Mouse (Mus musculus) limb, embryonic 12.5 days (tissue): ENCODE data around the gene Abcb11. TPM values are rescaled to one million over a fixed set of nuclear protein-coding genes. Genes with fewer than 3 reads are reported as not detected.
"Not testable (repeated sequence)": the region's sequence is repeated elsewhere in the genome, so short reads cannot be mapped to it uniquely, and the experiment has no call there.

Experiments
- ATAC-seq: fragments of 200-750 bp; cut with Nextera tagmentation; 2 replicates; pipeline ENCODE4 v1.8.0; 2017; ENCODE audit warnings: low read depth, moderate TSS enrichment; ENCODE audit not compliant: insufficient number of reproducible peaks, insufficient read depth, low FRiP score, low TSS enrichment
- H3K27ac ChIP-seq: fragments of 300-500 bp; sonication (generic); 2 replicates; pipeline ENCODE4 v1.5.1; 2016; ENCODE audit warnings: mild to moderate bottlenecking, moderate library complexity
- H3K27me3 ChIP-seq: fragments of 300-500 bp; sonication (generic); 2 replicates; pipeline ENCODE4 v1.6.1; 2016; ENCODE audit warnings: mild to moderate bottlenecking, moderate library complexity
- H3K36me3 ChIP-seq: fragments of 300-500 bp; sonication (generic); 2 replicates; pipeline ENCODE4 v1.6.1; 2016; ENCODE audit warnings: mild to moderate bottlenecking, moderate library complexity
- H3K4me1 ChIP-seq: fragments of 300-500 bp; sonication (generic); replicated peaks from 2 replicates; pipeline ENCODE4 v1.6.1; 2016
- H3K4me2 ChIP-seq: fragments of 300-500 bp; sonication (generic); 2 replicates; pipeline ENCODE4 v1.6.1; 2016; ENCODE audit warnings: mild to moderate bottlenecking, moderate library complexity
- H3K4me3 ChIP-seq: fragments of 300-500 bp; sonication (generic); replicated peaks from 2 replicates; pipeline ENCODE4 v1.5.1; 2016; ENCODE audit warnings: mild to moderate bottlenecking
- H3K9ac ChIP-seq: fragments of 300-500 bp; sonication (generic); replicated peaks from 2 replicates; pipeline ENCODE4 v1.6.1; 2016; ENCODE audit warnings: mild to moderate bottlenecking, moderate library complexity
- H3K9me3 ChIP-seq: fragments of 300-500 bp; sonication (generic); 2 replicates; pipeline ENCODE4 v1.6.1; 2016; ENCODE audit warnings: mild to moderate bottlenecking, moderate library complexity
- WGBS: fragments of 180-500 bp; shearing (Covaris S2); methylation state at CpG from one replicate; pipeline ENCODE4 v1.1.7; 2016; 5-methylcytosine and 5-hydroxymethylcytosine counted together
- polyA plus RNA-seq: library from polyadenylated mRNA; unstranded; fragments of >200 nt; fragmentation: Nextera tagmentation; extraction: Ambion mirVana; gene quantifications from 2 replicates; pipeline ENCODE4 v1.2.1, GENCODE M21; 2016

Gene Abcb11
- polyA plus RNA-seq, 1 experiment from 2014 or later: not detected

- no peak for ATAC-seq
- WGBS: 91% methylated on average over 5 of the region's 5 CpGs
- peaks cover 4% of the 10 kb centered on the region; the same call in 1 of the 2 replicates for H3K4me1 ChIP-seq
Measured at GRCm38 (mm10) chr2:69328509-69329163, 13.8 kb downstream of the Abcb11 start.

DNA sequence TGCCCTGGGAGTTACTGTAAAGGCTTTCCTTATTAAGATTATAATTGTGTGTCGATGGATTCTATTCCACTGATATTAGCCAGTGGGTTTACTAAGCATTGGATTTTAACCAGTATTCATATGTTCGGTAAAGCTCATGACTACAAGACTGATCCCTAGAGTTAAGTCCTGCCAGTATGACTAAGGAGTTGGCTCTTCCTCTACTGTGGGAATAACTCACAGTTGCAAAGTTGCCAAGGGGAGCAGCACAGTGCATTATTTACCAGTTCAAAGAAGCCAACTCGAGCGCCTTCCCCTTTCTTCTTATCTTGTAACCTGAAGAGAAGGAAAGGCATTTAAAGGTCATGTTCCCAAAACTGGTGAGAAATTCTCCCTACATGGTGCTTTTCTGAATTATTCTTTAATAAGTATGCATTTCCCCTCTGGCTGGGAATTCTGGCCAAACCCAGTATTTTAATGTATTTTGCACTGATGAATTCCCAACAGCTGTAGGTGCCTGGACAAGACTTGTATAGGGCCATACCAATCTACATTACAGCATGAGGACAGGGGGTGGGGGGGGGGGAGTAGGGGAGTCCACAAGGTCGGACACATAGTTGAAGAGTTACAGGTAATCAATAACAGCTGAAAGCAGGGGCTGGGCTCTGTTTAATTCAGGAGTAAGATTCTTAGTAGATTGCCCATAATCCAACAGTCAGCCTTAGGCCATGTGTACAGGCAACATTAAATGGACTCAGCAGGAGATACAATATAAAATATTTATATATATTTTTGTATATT is 17.3 kb downstream of the Abcb11 start:
- H3K9ac ChIP-seq: no peak overlapping the region
- peaks cover 4% of the 10 kb centered on the region; the same call in 1 of the 2 replicates for H3K4me1 ChIP-seq
- no peak overlapping the region for H3K4me3 ChIP-seq
- no peak overlapping the region for H3K27ac ChIP-seq
- no peaks in the 10 kb centered on the region for H3K27me3 ChIP-seq
- WGBS: 78% methylated on average over 5 of the region's 5 CpGs
- H3K4me2 ChIP-seq: no peak overlapping the region
- H3K36me3 ChIP-seq: no peaks in the 10 kb centered on the region
- no peak for ATAC-seq
- H3K9me3 ChIP-seq: no peaks in the 10 kb centered on the region

More at GRCm38 (mm10) chr2:69328509-69329163, 13.8 kb downstream of the Abcb11 start:
- Histone ChIP-seq H3K27ac (no peak overlapping the region), H3K27me3 (no peaks in the 10 kb centered on the region), H3K9me3 (no peaks in the 10 kb centered on the region), H3K9ac (no peak overlapping the region), H3K4me2 (no peak overlapping the region), H3K36me3 (no peaks in the 10 kb centered on the region), H3K4me3 (no peak overlapping the region)

- no peaks in the 10 kb centered on the region for H3K9me3 ChIP-seq
Measured at GRCm38 (mm10) chr2:69323018-69323417, 19.4 kb downstream of the Abcb11 start.

GRCm38 (mm10) chr2:69321457-69321856 is 21.0 kb downstream of the Abcb11 start:
- H3K4me1 ChIP-seq: no peaks in the 10 kb centered on the region
- no peak overlapping the region for H3K4me2 ChIP-seq
- H3K27me3 ChIP-seq: no peaks in the 10 kb centered on the region
- H3K4me3 ChIP-seq: no peak overlapping the region
- no peak overlapping the region for H3K9ac ChIP-seq
- no peak for ATAC-seq
- H3K36me3 ChIP-seq: no peaks in the 10 kb centered on the region
- no peaks in the 10 kb centered on the region for H3K9me3 ChIP-seq
- H3K27ac ChIP-seq: no peak overlapping the region
- 78% methylated on average over 5 of the region's 5 CpGs for WGBS

More at GRCm38 (mm10) chr2:69323018-69323417, 19.4 kb downstream of the Abcb11 start:
- Histone ChIP-seq H3K4me1 (peaks cover 4% of the 10 kb centered on the region; the same call in 1 of the 2 replicates), H3K4me3 (no peak overlapping the region), H3K4me2 (no peak overlapping the region), H3K27me3 (no peaks in the 10 kb centered on the region), H3K36me3 (no peaks in the 10 kb centered on the region), H3K27ac (no peak overlapping the region), H3K9ac (no peak overlapping the region)
- ATAC-seq: no peak
- 83% methylated on average over 4 of the region's 4 CpGs for WGBS

GRCm38 (mm10) chr2:69311337-69311736 is 31.1 kb downstream of the Abcb11 start:
- no peak overlapping the region for H3K27ac ChIP-seq
- no peak overlapping the region for H3K9ac ChIP-seq
- ATAC-seq: no peak
- no peaks in the 10 kb centered on the region for H3K4me1 ChIP-seq
- no peaks in the 10 kb centered on the region for H3K36me3 ChIP-seq
- H3K4me2 ChIP-seq: no peak overlapping the region
- no peaks in the 10 kb centered on the region for H3K9me3 ChIP-seq
- 91% methylated on average over 4 of the region's 4 CpGs for WGBS
- no peaks in the 10 kb centered on the region for H3K27me3 ChIP-seq
- H3K4me3 ChIP-seq: no peak overlapping the region

- Histone ChIP-seq H3K36me3 (no peaks in the 10 kb centered on the region), H3K27me3 (no peaks in the 10 kb centered on the region), H3K9ac (no peak overlapping the region), H3K9me3 (no peaks in the 10 kb centered on the region), H3K27ac (no peak overlapping the region), H3K4me2 (no peak overlapping the region), H3K4me1 (no peaks in the 10 kb centered on the region), H3K4me3 (no peak overlapping the region)
- ATAC-seq: no peak
- WGBS: 72% methylated on average over 6 of the region's 6 CpGs
Measured at GRCm38 (mm10) chr2:69308136-69308535, 34.3 kb downstream of the Abcb11 start.

DNA sequence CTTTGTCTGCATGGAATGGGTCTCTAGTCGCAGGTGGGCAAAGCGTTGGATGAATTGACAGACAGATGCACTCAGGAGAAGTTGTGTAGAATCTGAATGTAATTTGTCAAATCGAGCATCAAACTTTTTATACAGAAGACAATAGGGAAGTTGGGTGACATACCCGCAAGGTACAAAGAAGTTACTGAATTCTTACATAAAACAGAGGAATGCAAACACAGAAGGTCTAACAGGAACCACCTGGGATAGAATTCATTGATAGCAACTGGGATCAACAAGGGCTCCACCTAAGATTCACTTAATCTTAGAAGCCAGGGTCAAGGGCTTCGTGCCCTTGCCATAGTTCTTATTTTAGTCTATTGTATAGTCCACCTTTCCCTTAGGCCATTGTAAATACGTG is 41.8 kb downstream of the Abcb11 start:
- not testable (repeated sequence) for H3K4me1 ChIP-seq, H3K9me3 ChIP-seq, H3K9ac ChIP-seq, H3K4me2 ChIP-seq, H3K36me3 ChIP-seq, H3K27ac ChIP-seq, H3K4me3 ChIP-seq, H3K27me3 ChIP-seq, ATAC-seq
- 85% methylated on average over 6 of the region's 6 CpGs for WGBS

DNA sequence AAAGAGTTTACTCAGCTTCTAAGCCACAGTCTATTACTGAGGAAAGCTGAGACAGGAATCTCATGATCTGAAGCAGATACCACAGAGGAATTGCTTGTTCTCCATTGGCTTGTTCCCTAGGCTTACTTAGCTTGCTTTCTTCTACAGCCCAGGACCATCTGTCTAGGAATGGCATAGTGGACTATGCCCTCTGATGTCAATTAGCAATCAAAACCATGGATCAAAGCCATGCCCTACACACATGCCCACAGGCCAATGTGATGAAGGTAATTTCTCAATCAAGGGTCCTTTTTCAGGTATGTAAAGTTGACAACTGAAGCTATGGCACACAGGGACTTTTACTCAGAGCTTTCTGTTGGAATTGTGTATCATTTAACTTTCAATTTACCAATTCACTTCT is 47.9 kb downstream of the Abcb11 start:
- Histone ChIP-seq H3K27me3 (no peaks in the 10 kb centered on the region), H3K9me3 (no peaks in the 10 kb centered on the region), H3K4me1 (no peaks in the 10 kb centered on the region), H3K4me3 (no peak overlapping the region), H3K36me3 (no peaks in the 10 kb centered on the region), H3K27ac (no peak overlapping the region), H3K9ac (no peak overlapping the region), H3K4me2 (no peak overlapping the region)
- ATAC-seq: no peak

DNA sequence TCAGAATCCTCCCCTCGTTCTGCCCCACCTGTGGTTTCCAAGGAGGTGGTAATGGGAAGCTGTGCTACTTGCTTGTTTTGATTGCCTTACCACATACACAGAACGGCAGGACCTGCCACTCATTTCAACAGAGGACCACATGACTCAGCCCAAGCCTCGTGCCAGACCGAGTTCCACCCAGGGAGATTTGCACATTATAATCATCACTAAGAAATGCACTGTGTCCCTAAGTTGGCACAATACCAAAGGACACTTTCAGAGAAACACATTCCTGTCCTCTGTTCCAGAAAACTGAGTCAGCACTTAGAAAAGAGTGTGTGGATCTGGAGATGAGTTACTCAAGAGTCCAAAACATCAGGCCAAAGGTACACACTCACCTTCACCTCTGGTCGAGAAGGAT is 53.4 kb downstream of the Abcb11 start:
- H3K27me3 ChIP-seq: no peaks in the 10 kb centered on the region
- H3K9ac ChIP-seq: no peak overlapping the region
- H3K9me3 ChIP-seq: no peaks in the 10 kb centered on the region
- no peaks in the 10 kb centered on the region for H3K36me3 ChIP-seq
- no peaks in the 10 kb centered on the region for H3K4me1 ChIP-seq
- no peak overlapping the region for H3K4me2 ChIP-seq
- WGBS: 70% methylated on average over 5 of the region's 5 CpGs
- ATAC-seq: no peak
- no peak overlapping the region for H3K27ac ChIP-seq
- no peak overlapping the region for H3K4me3 ChIP-seq

DNA sequence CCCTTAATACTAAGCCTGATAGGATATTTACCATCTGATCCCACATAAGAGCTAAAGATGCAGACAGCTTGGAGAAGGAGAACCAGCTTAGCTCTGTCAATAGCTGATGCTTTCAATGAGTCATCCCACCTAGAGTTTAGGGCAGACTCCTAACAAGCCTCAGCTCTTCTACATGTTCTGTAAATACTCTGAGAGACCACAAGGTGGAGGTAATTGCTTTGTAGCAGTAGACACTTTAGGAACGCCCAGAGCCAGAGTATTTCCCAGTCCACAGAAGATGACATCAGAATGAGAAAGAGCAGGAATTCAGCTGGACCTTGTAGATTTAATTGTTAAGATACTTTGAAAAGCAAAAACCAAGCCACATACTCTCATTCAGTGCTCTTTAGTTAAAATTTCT is 66.5 kb downstream of the Abcb11 start:
- no peak overlapping the region for H3K4me2 ChIP-seq
- H3K4me1 ChIP-seq: no peaks in the 10 kb centered on the region
- H3K27ac ChIP-seq: no peak overlapping the region
- H3K27me3 ChIP-seq: no peaks in the 10 kb centered on the region
- H3K9me3 ChIP-seq: no peaks in the 10 kb centered on the region
- no peak for ATAC-seq
- no peaks in the 10 kb centered on the region for H3K36me3 ChIP-seq
- no peak overlapping the region for H3K4me3 ChIP-seq
- 5% methylated on average over 1 of the region's 1 CpGs for WGBS
- no peak overlapping the region for H3K9ac ChIP-seq

DNA sequence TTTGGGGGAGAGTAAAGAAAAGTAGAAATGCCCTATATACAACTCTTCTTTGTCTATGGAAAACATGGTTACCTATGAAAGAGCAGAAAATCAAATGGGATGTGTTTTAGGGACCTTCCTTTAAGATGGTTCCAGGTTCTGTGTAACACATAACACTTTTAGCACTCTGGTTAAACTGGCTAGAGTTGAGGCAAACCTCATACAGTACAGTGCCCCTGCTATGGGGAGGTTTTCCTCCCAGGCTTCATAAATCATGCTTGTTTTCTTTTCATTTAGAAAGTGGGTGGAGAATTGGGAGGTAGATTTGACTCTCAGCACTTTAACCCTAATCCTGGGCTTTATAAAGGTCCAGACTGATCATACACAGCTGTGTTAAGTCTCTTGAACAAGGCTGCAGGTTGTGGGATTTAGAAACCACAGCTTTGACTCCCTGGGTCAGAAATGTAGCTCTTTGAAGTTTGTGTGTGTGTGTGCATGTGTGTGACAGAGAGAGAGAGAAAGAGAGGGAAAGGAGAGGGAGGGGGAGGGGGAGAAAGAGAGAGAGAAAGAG is 78.3 kb downstream of the Abcb11 start:
- ATAC-seq: no peak
- Histone ChIP-seq H3K27me3 (no peaks in the 10 kb centered on the region), H3K9me3 (no peaks in the 10 kb centered on the region), H3K4me1 (0 out of 2 replicates have a peak, but pooled peaks cover 4% of the 10 kb centered on the region), H3K4me3 (no peak overlapping the region), H3K36me3 (no peaks in the 10 kb centered on the region), H3K9ac (no peak overlapping the region), H3K27ac (no peak overlapping the region), H3K4me2 (no peak overlapping the region)
